ENCODE assay signal across 7 mouse cellular contexts in the genomic region with DNA sequence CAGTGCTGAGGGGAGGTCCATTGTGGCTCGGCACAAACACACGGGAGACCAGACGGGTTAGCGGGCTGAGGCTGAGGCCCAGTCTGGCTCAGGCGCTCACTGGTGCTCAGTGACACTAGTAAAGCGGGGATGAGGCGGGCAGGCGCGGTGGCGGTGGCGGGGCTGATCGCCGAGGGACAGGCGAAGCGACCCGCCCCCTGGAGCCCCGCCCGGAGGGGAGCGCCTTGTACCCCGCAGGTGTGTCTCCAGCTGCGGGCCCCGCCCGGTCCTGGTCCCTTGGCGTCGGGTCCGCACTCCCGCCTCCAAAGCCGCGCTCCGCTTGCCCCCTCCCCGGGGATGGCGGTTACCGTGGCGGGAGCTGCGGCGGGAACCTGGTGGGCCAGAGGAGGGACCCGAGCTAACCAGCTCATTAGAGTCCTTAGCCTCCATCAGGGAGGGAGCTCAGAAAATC. TPM values are rescaled to one million over a fixed set of nuclear protein-coding genes. Genes with fewer than 3 reads are reported as not detected.
DNase-seq lines count a peak whose midpoint lies in the region; ATAC-seq lines count a peak whose summit lies in the region.

No protein-coding gene starts in this region.

- DNase-seq in CD4-positive, CD25-positive, alpha-beta regulatory T cell, adult 2 months (ENCODE audit: low read depth, low spot score) = peak; percentile 69
- peak; percentile 48 for DNase-seq in ES-CJ7 (ENCODE audit: low read depth, low spot score)
- DNase-seq in embryo, embryonic 11 days = peak; percentile 61
- DNase-seq in heart, postnatal 4 days = peak; percentile 58
- DNase-seq in left cerebral cortex, postnatal 4 days = peak; percentile 54
- DNase-seq in spleen, postnatal 36 days (ENCODE audit: low spot score in 2 of 2) = peak; percentile 58 to 66

- peak; percentile 60 for ATAC-seq in megakaryocyte-erythroid progenitor cell, adult 5-6 weeks (replicated peaks; ENCODE audit: low FRiP score, low TSS enrichment, poor library complexity, severe bottlenecking)

- intact Hi-C loops in left cerebral cortex, postnatal 4 days (cut with DNase I) = no loop called here

RNA-seq across cellular contexts. Expression of gene Plk4, which starts 0.6 kb away (rescaled TPM):
- 10 to 100 TPM; 24.5 to 28.3 TPM for total RNA-seq in heart, postnatal 4 days (2021)
- 10 to 100 TPM; 10.8 to 11.8 TPM for total RNA-seq in left cerebral cortex, postnatal 4 days (2021)
- 52.2 and 57.5 TPM in 2 replicates for total RNA-seq in megakaryocyte-erythroid progenitor cell, adult 5-6 weeks (2014; fragmentation: Nextera tagmentation)
- 87.5 and 111 TPM in 2 replicates for total RNA-seq in megakaryocyte-erythroid progenitor cell, adult 5-6 weeks (2017)

RNA-seq across cellular contexts. Expression of gene Mfsd8, which starts 46.3 kb away (rescaled TPM):
- total RNA-seq in heart, postnatal 4 days (2021) = 10 to 100 TPM; 13.2 to 14.7 TPM
- total RNA-seq in left cerebral cortex, postnatal 4 days (2021) = 10 to 100 TPM; 20.5 to 24.3 TPM
- total RNA-seq in megakaryocyte-erythroid progenitor cell, adult 5-6 weeks (2014; fragmentation: Nextera tagmentation) = 16.7 and 20.2 TPM in 2 replicates
- total RNA-seq in megakaryocyte-erythroid progenitor cell, adult 5-6 weeks (2017) = 3.2 and 7.7 TPM in 2 replicates

RNA-seq across cellular contexts. Expression of gene Abhd18, which starts 46.4 kb away (rescaled TPM):
- 10 to 100 TPM; 28.9 to 33.0 TPM for total RNA-seq in heart, postnatal 4 days (2021)
- total RNA-seq in left cerebral cortex, postnatal 4 days (2021) = 10 to 100 TPM; 12.2 to 14.4 TPM
- 6.1 and 7.0 TPM in 2 replicates for total RNA-seq in megakaryocyte-erythroid progenitor cell, adult 5-6 weeks (2014; fragmentation: Nextera tagmentation)
- 3.6 and 10.6 TPM in 2 replicates for total RNA-seq in megakaryocyte-erythroid progenitor cell, adult 5-6 weeks (2017)

RNA-seq across cellular contexts. Expression of gene Hspa4l, which starts 56.1 kb away (rescaled TPM):
- 10 to 100 TPM; 40.5 to 44.6 TPM for total RNA-seq in heart, postnatal 4 days (2021)
- total RNA-seq in left cerebral cortex, postnatal 4 days (2021) = 10 to 100 TPM; 55.6 to 55.8 TPM
- 48.6 and 53.6 TPM in 2 replicates for total RNA-seq in megakaryocyte-erythroid progenitor cell, adult 5-6 weeks (2014; fragmentation: Nextera tagmentation)
- 63.4 and 75.8 TPM in 2 replicates for total RNA-seq in megakaryocyte-erythroid progenitor cell, adult 5-6 weeks (2017)

Comparison
In these comparisons a context has a peak if more than half of its experiments do, and no peak if none do; other contexts are left out.
1. Peak in every context shown above with its lines: DNase-seq and ATAC-seq.